Mouse (Mus musculus): Measurements from ENCODE around the gene Arhgap45. TPM values are rescaled to one million over a fixed set of nuclear protein-coding genes. Genes with fewer than 3 reads are reported as not detected.

The Arhgap45 gene
- polyA plus RNA-seq, 1 experiment from 2014 or later, result 5.1 TPM

DNA sequence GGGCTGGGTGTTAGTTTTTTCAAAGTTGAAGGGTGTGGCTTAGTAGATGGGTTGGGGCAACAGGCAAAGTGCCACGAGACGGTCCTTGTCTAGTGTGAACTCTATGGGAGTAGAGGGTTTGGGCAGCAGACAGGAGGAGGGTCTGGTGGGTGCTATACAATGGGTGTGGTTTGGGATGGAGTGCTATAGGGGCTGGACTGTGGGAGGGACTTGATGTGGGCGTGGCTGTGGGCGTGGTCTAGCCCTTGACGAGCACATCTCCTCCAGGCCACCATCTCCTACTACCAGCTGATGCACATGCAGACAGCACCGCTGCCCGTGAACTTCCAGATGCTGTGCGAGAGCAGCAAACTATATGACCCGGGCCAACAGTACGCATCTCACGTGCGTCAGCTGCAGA, 9.4 kb downstream of the Arhgap45 start:
- no peak overlapping the region for H3K4me3 ChIP-seq (ENCODE audit: low read depth, low read length)
- peaks cover 3% of the 10 kb centered on the region; the same call in 1 of the 2 replicates for H3K4me1 ChIP-seq (ENCODE audit: control insufficient read depth, insufficient read depth, low read length)
- WGBS, result 55% methylated on average over 12 of the region's 12 CpGs
- H3K27me3 ChIP-seq (ENCODE audit: control insufficient read depth, insufficient read depth, low read length), result no peaks in the 10 kb centered on the region
- no peaks in the 10 kb centered on the region for H3K9me3 ChIP-seq (ENCODE audit: control insufficient read depth, low read depth, low read length)
- H3K4me2 ChIP-seq (replicated peaks; ENCODE audit: low read depth, low read length), result no peak overlapping the region
- H3K27ac ChIP-seq (ENCODE audit: low read length), result no peak overlapping the region
- no peak overlapping the region for H3K9ac ChIP-seq (replicated peaks; ENCODE audit: low read depth, low read length)
- ATAC-seq (ENCODE audit: insufficient number of reproducible peaks, insufficient read depth, low FRiP score, low read depth), result 0 out of 2 replicates have a peak, but pooled peaks have one; percentile 43
- no peaks in the 10 kb centered on the region for H3K36me3 ChIP-seq (ENCODE audit: control insufficient read depth, insufficient read depth, low read length)

DNA sequence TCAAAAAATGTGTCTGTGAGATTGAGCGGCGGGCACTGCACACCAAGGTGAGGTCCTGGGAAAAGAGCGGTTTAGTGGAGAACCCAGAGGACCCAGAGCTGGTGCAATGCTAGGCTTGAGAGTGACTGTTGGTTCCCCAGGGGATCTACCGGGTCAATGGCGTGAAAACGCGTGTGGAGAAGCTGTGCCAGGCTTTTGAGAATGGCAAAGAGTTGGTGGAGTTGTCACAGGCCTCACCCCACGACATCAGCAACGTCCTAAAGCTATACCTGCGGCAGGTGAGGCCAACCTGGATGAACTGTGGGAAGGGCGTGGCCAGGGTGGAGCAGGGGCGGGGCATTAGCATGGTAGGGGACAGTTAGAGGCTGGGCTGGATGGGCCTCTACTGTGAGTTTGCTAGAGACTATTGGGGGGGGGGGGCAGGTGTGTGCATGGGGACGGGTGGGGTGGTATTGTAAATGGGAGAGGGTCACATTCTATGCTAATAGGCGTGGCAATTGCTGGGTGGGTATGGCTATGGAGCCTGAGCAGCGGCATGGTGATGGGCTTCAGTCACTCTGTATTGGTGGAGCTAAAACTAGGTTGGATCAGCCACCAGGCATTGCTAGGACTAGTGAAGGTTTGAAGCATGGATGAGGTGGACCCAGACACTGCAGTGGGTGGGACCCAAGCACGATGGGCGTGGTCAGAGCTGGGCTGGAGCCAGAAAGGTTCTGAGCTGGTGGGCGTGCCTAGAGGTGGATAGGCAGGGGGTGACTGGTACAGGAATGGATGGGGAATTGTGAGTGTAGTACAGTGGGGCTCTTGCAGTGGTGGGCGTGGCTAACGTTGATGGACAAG, 11.4 kb downstream of the Arhgap45 start:
- H3K9ac ChIP-seq (replicated peaks; ENCODE audit: low read depth, low read length), result no peak overlapping the region
- ATAC-seq (ENCODE audit: insufficient number of reproducible peaks, insufficient read depth, low FRiP score, low read depth), result peak; percentile 15; the same call in 1 of the 2 replicates
- peaks cover 8% of the 10 kb centered on the region for H3K4me1 ChIP-seq (ENCODE audit: control insufficient read depth, insufficient read depth, low read length)
- H3K4me3 ChIP-seq (ENCODE audit: low read depth, low read length), result no peak overlapping the region
- 71% methylated on average over 20 of the region's 20 CpGs for WGBS
- no peak overlapping the region for H3K4me2 ChIP-seq (replicated peaks; ENCODE audit: low read depth, low read length)
- H3K27ac ChIP-seq (ENCODE audit: low read length), result no peak overlapping the region
- H3K9me3 ChIP-seq (ENCODE audit: control insufficient read depth, low read depth, low read length), result no peaks in the 10 kb centered on the region
- H3K27me3 ChIP-seq (ENCODE audit: control insufficient read depth, insufficient read depth, low read length), result no peaks in the 10 kb centered on the region
- H3K36me3 ChIP-seq (ENCODE audit: control insufficient read depth, insufficient read depth, low read length), result no peaks in the 10 kb centered on the region

DNA sequence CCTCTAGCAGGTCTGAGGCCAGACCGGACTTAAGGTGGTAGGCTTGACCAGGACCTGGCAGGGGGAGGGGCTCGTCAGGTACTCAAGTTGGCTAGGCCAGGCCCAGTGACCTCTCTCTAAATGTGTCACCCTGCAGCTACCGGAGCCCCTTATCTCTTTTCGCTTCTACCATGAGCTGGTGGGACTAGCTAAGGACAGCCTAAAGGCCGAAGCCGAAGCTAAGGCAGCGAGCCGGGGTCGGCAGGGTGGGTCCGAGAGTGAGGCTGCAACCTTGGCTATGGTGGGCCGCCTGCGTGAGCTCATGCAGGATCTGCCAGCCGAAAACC, 12.0 kb downstream of the Arhgap45 start:
- no peaks in the 10 kb centered on the region for H3K27me3 ChIP-seq (ENCODE audit: control insufficient read depth, insufficient read depth, low read length)
- peaks cover 14% of the 10 kb centered on the region for H3K4me1 ChIP-seq (ENCODE audit: control insufficient read depth, insufficient read depth, low read length)
- no peak overlapping the region for H3K4me3 ChIP-seq (ENCODE audit: low read depth, low read length)
- ATAC-seq (ENCODE audit: insufficient number of reproducible peaks, insufficient read depth, low FRiP score, low read depth), result no peak
- H3K9me3 ChIP-seq (ENCODE audit: control insufficient read depth, low read depth, low read length), result no peaks in the 10 kb centered on the region
- H3K36me3 ChIP-seq (ENCODE audit: control insufficient read depth, insufficient read depth, low read length), result no peaks in the 10 kb centered on the region
- no peak overlapping the region for H3K27ac ChIP-seq (ENCODE audit: low read length)
- H3K4me2 ChIP-seq (replicated peaks; ENCODE audit: low read depth, low read length), result no peak overlapping the region
- WGBS, result 90% methylated on average over 13 of the region's 13 CpGs
- no peak overlapping the region for H3K9ac ChIP-seq (replicated peaks; ENCODE audit: low read depth, low read length)

DNA sequence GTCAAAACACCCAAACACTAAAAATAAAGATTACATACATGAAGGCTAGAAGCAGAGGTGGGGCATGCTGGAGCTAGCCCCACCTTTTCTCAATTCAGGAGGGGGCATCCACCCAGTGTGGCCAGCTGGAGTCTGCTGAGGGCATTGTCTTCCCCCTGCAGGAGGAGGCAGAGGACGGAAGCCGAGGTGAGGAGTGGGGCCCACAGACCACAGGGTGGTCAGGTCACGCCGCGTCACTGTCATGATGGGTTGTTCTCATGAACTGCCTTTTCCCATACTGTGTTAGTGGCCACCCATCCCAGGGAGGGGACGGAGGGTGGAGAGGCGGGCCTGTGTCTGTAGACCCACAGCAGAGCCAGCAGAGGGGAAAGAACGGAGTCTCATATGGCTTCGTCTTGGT, 13.7 kb downstream of the Arhgap45 start:
- ATAC-seq (ENCODE audit: insufficient number of reproducible peaks, insufficient read depth, low FRiP score, low read depth), result no peak
- H3K27ac ChIP-seq (ENCODE audit: low read length), result no peak overlapping the region
- peaks cover 20% of the 10 kb centered on the region for H3K4me1 ChIP-seq (ENCODE audit: control insufficient read depth, insufficient read depth, low read length)
- H3K4me3 ChIP-seq (ENCODE audit: low read depth, low read length), result no peak overlapping the region
- no peak overlapping the region for H3K9ac ChIP-seq (replicated peaks; ENCODE audit: low read depth, low read length)
- H3K4me2 ChIP-seq (replicated peaks; ENCODE audit: low read depth, low read length), result no peak overlapping the region
- H3K9me3 ChIP-seq (ENCODE audit: control insufficient read depth, low read depth, low read length), result no peaks in the 10 kb centered on the region
- H3K36me3 ChIP-seq (ENCODE audit: control insufficient read depth, insufficient read depth, low read length), result peaks cover 7% of the 10 kb centered on the region; the same call in 1 of the 2 replicates
- H3K27me3 ChIP-seq (ENCODE audit: control insufficient read depth, insufficient read depth, low read length), result no peaks in the 10 kb centered on the region
- WGBS, result 83% methylated on average over 9 of the region's 9 CpGs

DNA sequence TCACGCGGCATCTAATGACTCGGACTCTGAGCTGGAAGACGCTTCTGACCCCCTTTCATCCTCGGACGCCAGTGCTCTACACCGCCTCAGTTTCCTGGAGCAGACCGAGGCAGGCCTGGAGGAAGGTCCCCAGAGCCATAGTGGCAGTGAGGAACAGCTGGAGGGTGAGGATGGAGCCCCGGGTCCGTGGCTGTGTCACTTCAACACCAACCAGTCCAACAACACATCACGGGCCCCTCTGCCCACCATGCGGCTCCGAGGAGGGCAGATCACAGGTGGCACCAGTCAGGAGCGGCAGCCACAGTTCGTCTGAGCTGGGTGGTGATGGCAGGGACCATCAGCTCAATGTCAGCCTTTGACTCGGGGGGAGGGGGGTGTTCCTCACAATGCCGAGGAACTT, 14.3 kb downstream of the Arhgap45 start:
- no peak overlapping the region for H3K4me2 ChIP-seq (replicated peaks; ENCODE audit: low read depth, low read length)
- H3K4me1 ChIP-seq (ENCODE audit: control insufficient read depth, insufficient read depth, low read length), result peaks cover 18% of the 10 kb centered on the region
- ATAC-seq (ENCODE audit: insufficient number of reproducible peaks, insufficient read depth, low FRiP score, low read depth), result no peak
- no peaks in the 10 kb centered on the region for H3K9me3 ChIP-seq (ENCODE audit: control insufficient read depth, low read depth, low read length)
- no peak overlapping the region for H3K4me3 ChIP-seq (ENCODE audit: low read depth, low read length)
- H3K36me3 ChIP-seq (ENCODE audit: control insufficient read depth, insufficient read depth, low read length), result peaks cover 13% of the 10 kb centered on the region; the same call in 1 of the 2 replicates
- 84% methylated on average over 17 of the region's 17 CpGs for WGBS
- H3K27ac ChIP-seq (ENCODE audit: low read length), result no peak overlapping the region
- H3K27me3 ChIP-seq (ENCODE audit: control insufficient read depth, insufficient read depth, low read length), result no peaks in the 10 kb centered on the region
- no peak overlapping the region for H3K9ac ChIP-seq (replicated peaks; ENCODE audit: low read depth, low read length)

DNA sequence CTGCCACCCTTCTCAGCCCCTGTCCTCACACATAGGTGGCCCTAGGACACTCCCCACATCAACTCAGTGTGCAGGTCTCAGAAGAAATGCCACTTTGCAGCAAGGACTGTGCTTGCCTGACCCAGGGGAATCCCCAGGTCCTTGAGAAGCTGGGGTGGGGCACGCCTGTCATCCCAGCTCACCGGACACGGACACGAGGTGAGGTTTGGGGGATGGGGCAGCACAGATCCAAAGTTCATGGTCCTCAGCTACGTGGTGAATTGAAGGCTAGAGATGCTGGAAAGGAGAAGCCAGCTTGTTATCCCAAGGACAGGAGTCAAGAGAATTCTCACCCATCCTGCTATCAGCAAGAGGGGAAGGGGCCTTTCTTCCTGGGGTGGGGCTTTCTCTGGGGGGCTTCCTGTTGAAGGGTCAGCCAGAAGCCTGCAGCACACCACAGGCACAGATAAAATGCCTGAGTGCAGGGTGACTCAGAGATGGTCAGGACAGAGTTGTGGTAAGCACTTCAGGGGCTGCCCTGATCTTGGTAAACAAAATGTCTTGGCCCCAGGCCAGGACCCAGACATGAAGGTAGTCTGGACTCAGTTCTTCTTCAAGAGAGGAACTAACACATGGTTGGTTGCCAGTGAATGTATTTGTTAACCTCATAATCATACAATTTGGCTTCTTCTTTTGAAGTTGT, 16.5 kb downstream of the Arhgap45 start:
- Histone ChIP-seq H3K9me3 (ENCODE audit: control insufficient read depth, low read depth, low read length) (no peaks in the 10 kb centered on the region), H3K27me3 (ENCODE audit: control insufficient read depth, insufficient read depth, low read length) (no peaks in the 10 kb centered on the region), H3K36me3 (ENCODE audit: control insufficient read depth, insufficient read depth, low read length) (peaks cover 34% of the 10 kb centered on the region), H3K4me1 (ENCODE audit: control insufficient read depth, insufficient read depth, low read length) (peaks cover 18% of the 10 kb centered on the region), H3K27ac (ENCODE audit: low read length) (peak overlapping the region; percentile 59; the same call in 1 of the 2 replicates), H3K4me2 (replicated peaks; ENCODE audit: low read depth, low read length) (no peak overlapping the region), H3K4me3 (ENCODE audit: low read depth, low read length) (no peak overlapping the region), H3K9ac (replicated peaks; ENCODE audit: low read depth, low read length) (no peak overlapping the region)
- no peak for ATAC-seq (ENCODE audit: insufficient number of reproducible peaks, insufficient read depth, low FRiP score, low read depth)
- WGBS, result 42% methylated on average over 5 of the region's 5 CpGs

DNA sequence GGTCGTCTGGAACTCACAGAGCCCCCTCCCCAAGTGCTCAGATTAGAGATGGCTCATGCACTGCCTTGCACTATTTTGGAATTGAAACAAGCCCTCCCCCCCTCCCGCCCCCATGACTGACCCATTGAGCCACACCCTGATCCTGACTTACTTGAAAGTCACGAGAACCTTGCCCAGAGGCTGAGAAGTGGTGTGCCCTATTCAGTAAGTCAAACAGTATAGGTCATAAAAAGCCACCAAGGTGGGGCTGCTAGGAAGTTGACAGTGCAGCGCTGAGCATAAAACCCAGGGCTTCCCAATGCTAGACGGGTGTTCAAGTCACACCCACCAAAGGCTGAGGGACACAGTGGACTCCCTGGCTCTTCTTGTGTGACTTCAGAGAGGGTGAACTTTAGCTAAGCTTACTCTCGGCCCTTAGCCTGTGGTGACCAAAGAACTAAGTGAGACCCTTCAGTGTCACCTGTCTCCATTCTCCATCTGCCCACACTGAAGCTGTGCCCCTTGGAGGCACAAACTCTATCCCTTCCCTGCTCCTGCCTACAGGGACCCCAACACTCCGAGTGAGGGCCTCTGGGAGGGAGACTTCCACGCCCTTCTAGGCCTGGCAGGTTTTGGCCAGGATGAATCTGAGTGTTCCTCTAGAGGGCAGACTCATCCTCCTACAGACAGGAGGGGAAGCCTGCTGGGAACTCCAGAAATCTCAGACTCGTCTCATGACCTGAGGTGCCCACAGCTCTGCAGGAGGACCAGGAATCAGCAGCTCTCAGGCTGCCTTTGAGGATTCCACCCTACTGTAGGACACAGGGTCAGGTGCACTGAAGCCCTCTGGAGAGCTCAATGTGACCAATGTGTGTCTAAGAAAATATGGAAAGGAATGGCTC, 17.3 kb downstream of the Arhgap45 start:
- H3K9ac ChIP-seq (replicated peaks; ENCODE audit: low read depth, low read length), result no peak overlapping the region
- H3K9me3 ChIP-seq (ENCODE audit: control insufficient read depth, low read depth, low read length), result no peaks in the 10 kb centered on the region
- peaks cover 38% of the 10 kb centered on the region for H3K36me3 ChIP-seq (ENCODE audit: control insufficient read depth, insufficient read depth, low read length)
- H3K27ac ChIP-seq (ENCODE audit: low read length), result peak overlapping the region; percentile 59
- H3K4me3 ChIP-seq (ENCODE audit: low read depth, low read length), result no peak overlapping the region
- H3K4me1 ChIP-seq (ENCODE audit: control insufficient read depth, insufficient read depth, low read length), result peaks cover 26% of the 10 kb centered on the region
- no peak overlapping the region for H3K4me2 ChIP-seq (replicated peaks; ENCODE audit: low read depth, low read length)
- WGBS, result 26% methylated on average over 9 of the region's 9 CpGs
- H3K27me3 ChIP-seq (ENCODE audit: control insufficient read depth, insufficient read depth, low read length), result no peaks in the 10 kb centered on the region
- ATAC-seq (ENCODE audit: insufficient number of reproducible peaks, insufficient read depth, low FRiP score, low read depth), result peak; percentile 19; the same call in 1 of the 2 replicates

DNA sequence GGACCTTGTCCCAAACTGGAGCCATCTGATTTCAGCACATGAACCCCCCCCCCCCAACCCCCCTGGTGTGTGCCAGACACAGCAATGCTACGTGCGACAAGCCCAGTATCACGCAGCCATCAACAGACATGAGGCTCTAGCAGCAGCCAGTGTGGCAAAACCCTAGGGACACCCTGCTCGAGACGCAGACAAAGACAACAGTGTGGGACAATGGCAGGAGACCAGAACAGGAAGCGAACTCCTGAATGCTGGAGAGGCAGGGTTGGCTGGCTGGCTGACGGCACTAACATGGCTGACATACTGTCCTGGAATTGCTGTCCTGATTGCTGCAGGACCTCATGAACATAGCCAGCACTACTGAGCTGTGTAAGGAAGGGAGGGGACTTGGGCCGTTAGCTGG, 18.7 kb downstream of the Arhgap45 start:
- H3K27me3 ChIP-seq (ENCODE audit: control insufficient read depth, insufficient read depth, low read length), result no peaks in the 10 kb centered on the region
- H3K9ac ChIP-seq (replicated peaks; ENCODE audit: low read depth, low read length), result no peak overlapping the region
- H3K9me3 ChIP-seq (ENCODE audit: control insufficient read depth, low read depth, low read length), result no peaks in the 10 kb centered on the region
- WGBS, result 87% methylated on average over 8 of the region's 8 CpGs
- no peak overlapping the region for H3K4me2 ChIP-seq (replicated peaks; ENCODE audit: low read depth, low read length)
- ATAC-seq (ENCODE audit: insufficient number of reproducible peaks, insufficient read depth, low FRiP score, low read depth), result no peak
- peaks cover 26% of the 10 kb centered on the region for H3K4me1 ChIP-seq (ENCODE audit: control insufficient read depth, insufficient read depth, low read length)
- H3K4me3 ChIP-seq (ENCODE audit: low read depth, low read length), result no peak overlapping the region
- H3K36me3 ChIP-seq (ENCODE audit: control insufficient read depth, insufficient read depth, low read length), result peaks cover 38% of the 10 kb centered on the region
- H3K27ac ChIP-seq (ENCODE audit: low read length), result no peak overlapping the region

Data from stomach, embryonic 14.5 days (tissue).